Mouse (Mus musculus) left cerebral cortex, adult 11 months (tissue): ENCODE data around the gene Adar.
"Not testable (repeated sequence)": the region's sequence is repeated elsewhere in the genome, so short reads cannot be mapped to it uniquely, and the experiment has no call there.

Experiments used
- DNase-seq: peaks from one replicate; pipeline ENCODE4 v3.0.0; 2022; ENCODE audit warnings: low spot score

Gene Adar

GRCm38 (mm10) chr3:89796358-89796757 is 81.5 kb downstream of the Adar start:
- DNase-seq, result no peak

- DNase-seq, result no peak
Observed at GRCm38 (mm10) chr3:89798518-89798917, 83.7 kb downstream of the Adar start.

GRCm38 (mm10) chr3:89799476-89799875 is 84.7 kb downstream of the Adar start:
- DNase-seq, result no peak

GRCm38 (mm10) chr3:89800078-89800477 is 85.3 kb downstream of the Adar start:
- not testable (repeated sequence) for DNase-seq

GRCm38 (mm10) chr3:89800774-89801506 is 86.1 kb downstream of the Adar start:
- DNase-seq, result no peak

GRCm38 (mm10) chr3:89801507-89801847 is 86.7 kb downstream of the Adar start:
- DNase-seq, result no peak

- DNase-seq, result no peak
Observed at GRCm38 (mm10) chr3:89802876-89803275, 88.1 kb downstream of the Adar start.
